8 mouse cellular contexts compared by ENCODE assay signal in the genomic region with DNA sequence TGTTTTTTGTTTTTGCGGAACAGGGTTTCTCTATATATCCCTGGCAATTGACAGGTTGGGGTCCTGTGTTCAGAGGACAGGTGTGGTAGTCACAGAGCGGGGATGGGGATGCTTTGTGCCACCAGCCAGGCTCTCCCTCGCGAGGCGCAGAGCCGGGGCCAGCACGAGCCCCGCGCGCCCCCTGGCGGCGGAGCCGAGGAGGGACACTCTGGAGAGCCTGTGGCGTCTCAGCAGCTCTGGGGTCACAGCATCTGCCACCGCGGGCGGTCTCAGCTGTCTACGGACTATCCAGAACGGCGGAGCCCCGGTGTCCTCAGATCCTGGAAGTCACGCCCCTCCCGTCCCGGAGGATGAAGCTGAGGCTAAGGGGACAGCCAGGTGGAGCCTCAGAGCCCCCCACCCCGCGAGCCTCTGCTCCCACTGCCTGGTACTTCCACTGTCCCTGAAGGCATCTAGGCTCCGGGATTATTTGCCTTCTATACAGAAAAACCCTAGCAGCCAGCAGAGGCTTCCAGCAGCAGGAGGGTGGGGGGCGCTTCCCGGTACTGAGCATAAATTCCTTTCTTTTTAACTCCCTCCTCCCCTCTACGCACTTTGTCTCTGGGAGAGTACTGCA.
DNase-seq lines count a peak whose midpoint lies in the region; ATAC-seq lines count a peak whose summit lies in the region.

No protein-coding gene starts in this region.

- H3K9ac ChIP-seq in hindbrain, embryonic 14.5 days = no peak overlapping the region

- H3K27ac ChIP-seq in hindbrain, embryonic 14.5 days = no peak overlapping the region

- WGBS in hindbrain, embryonic 14.5 days = 6% methylated on average over 30 of the region's 30 CpGs

- no peaks in the 10 kb centered on the region for H3K9me3 ChIP-seq in hindbrain, embryonic 14.5 days (ENCODE audit: control insufficient read depth, low read length)

- H3K27me3 ChIP-seq in hindbrain, embryonic 14.5 days (ENCODE audit: control insufficient read depth, insufficient read depth, low read length) = no peaks in the 10 kb centered on the region

- peak overlapping the region; percentile 48 for H3K4me2 ChIP-seq in hindbrain, embryonic 14.5 days (replicated peaks)

- H3K4me3 ChIP-seq in hindbrain, embryonic 14.5 days (replicated peaks; ENCODE audit: low read length) = peak overlapping the region; percentile 13

- 0 out of 2 replicates have a peak, but pooled peaks cover 4% of the 10 kb centered on the region for H3K4me1 ChIP-seq in hindbrain, embryonic 14.5 days (replicated peaks; ENCODE audit: control insufficient read depth, insufficient read depth, low read length)

- peak; percentile 93 for DNase-seq in ZHBTc4 (ENCODE audit: low read depth, low spot score)
- DNase-seq in cerebellum, postnatal 25 days = peak; percentile 78 to 87
- peak; percentile 58 to 63 for DNase-seq in frontal cortex, postnatal 36 days (ENCODE audit: low spot score in 2 of 2)
- peak; percentile 79 for DNase-seq in hindbrain, embryonic 14.5 days (ENCODE audit: low spot score)
- peak; percentile 70 to 75 for DNase-seq in left cerebral cortex, adult 18-20 months (ENCODE audit: low spot score in 2 of 2)
- peak; percentile 83 for DNase-seq in lung, postnatal 4 days
- DNase-seq in right cerebral cortex, adult 18-20 months = peak; percentile 64
- DNase-seq in urinary bladder, postnatal 14 days (ENCODE audit: low spot score) = peak; percentile 72

- ATAC-seq in hindbrain, embryonic 14.5 days (ENCODE audit: low FRiP score) = peak; percentile 82

- H3K36me3 ChIP-seq in hindbrain, embryonic 14.5 days (replicated peaks; ENCODE audit: control insufficient read depth, insufficient read depth) = no peaks in the 10 kb centered on the region
